Mouse (Mus musculus) yolk sac, embryonic 10.5 days (tissue): ENCODE measurements around the gene Apba3.

Experiments used
- DNase-seq: peaks from one replicate; pipeline ENCODE4 v3.0.0-alpha.2; 2017; ENCODE audit warnings: low spot score

Apba3 gene

GRCm38 (mm10) chr10:81252424-81253419 is 14.0 kb upstream of the Apba3 start, which contains the start of gene Matk:
TSS of gene Matk (plus strand) at chr10:81252935.
- no peak for DNase-seq

DNA sequence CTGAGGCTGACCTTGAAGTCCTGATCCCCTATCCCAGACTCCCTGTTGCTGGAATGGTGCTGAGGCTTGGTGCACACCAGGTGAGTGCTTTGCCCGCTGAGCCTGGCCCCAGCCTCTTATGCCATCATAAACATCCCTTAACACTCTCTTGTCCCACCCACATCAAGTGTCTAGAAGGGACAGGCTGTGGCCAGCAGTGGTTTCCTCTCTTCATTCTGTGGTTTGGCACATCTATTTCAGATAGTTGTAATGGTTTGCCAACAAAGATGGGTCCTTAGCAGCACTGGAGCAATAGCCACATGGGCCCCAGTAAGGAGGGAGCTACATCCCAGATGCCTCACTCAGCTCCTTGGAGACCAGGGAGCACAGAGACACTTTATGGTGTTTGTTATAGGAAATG is 11.9 kb upstream of the Apba3 start:
- DNase-seq: no peak

- DNase-seq: no peak
Measured at GRCm38 (mm10) chr10:81257158-81258039, 9.4 kb upstream of the Apba3 start.

DNA sequence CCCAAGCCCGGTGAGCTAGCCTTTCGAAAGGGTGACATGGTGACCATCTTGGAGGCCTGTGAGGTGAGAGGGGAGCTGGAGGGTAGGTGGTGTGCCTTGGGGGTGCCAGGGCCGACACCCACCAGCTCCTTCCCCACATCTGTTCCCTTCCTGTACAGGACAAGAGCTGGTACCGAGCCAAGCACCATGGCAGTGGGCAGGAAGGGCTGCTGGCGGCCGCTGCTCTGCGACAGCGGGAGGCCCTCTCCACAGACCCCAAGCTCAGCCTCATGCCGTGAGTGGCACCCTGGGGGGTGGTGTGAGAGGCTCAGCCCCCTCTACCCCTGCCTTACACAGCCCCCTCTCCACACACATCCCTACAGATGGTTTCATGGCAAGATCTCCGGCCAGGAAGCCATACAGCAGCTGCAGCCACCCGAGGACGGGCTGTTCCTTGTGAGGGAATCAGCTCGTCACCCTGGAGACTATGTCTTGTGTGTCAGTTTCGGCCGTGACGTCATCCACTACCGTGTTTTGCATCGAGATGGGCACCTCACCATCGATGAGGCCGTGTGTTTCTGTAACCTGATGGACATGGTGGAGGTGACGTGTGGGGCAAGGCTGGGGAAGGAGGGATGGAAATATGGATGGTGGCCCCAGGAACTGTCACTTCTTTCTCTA is 7.4 kb upstream of the Apba3 start:
- DNase-seq: no peak

- DNase-seq: no peak
Measured at GRCm38 (mm10) chr10:81261025-81261424, 5.7 kb upstream of the Apba3 start.

DNA sequence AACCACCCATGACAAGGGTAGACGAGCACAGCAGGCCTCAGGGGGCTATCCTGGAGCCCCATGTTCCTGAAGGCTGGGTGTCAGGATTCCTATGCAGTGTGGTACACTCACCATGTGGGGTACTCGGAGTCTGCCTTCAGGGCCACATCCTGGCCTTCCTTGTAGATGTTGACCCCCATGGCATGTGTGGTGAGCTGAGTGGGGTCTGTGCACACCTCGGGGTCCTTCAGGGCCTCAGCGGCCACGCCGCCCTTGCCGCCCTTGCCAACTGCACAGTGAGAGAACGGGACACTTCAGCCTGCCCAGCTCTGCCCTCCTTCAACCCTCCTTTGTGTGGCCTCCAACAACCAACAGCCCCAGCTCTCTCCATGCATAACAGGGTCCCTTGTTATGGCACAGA is 1.2 kb upstream of the Apba3 start:
- no peak for DNase-seq

DNA sequence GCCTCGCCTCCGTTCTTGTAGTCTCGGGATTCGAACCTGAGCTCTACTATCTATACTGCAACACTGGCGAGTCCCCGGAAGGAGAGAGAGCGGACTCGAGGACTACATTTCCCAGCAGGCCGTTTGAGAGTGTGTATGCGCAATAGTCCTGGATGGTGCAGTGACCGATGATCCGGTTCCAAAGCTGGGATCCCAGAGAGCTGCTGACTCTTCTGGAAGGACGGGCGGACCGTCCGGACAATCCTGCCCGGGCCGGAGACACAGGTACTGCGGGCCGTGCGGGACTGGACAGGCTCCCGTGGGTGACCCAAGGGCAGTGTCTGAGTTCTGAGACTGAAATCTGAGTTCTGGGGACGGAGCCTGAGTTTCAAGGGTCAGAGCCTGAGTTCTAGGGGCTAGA is 1.3 kb downstream of the Apba3 start:
- peak; percentile 88 for DNase-seq

GRCm38 (mm10) chr10:81268643-81269412 is 2.1 kb downstream of the Apba3 start:
- DNase-seq: no peak

DNA sequence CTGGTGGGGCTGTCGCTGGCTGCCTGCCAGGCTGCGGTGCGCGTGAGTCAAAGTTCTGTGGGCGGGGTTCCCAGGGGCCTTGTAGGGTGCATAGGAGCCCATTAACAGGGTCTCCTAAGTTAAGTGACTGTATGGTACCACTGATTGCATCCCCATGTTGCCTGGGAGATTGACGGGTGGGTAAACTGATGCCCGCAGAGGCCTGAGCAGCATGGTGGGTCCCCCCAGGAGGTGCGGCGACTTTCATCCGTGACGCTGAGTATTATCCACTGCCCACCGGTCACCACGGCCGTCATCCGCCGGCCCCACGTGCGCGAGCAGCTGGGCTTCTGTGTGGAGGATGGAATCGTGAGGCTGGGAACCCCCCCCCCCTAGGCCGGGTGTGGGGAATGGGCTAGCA is 5.6 kb downstream of the Apba3 start:
- DNase-seq: no peak

DNA sequence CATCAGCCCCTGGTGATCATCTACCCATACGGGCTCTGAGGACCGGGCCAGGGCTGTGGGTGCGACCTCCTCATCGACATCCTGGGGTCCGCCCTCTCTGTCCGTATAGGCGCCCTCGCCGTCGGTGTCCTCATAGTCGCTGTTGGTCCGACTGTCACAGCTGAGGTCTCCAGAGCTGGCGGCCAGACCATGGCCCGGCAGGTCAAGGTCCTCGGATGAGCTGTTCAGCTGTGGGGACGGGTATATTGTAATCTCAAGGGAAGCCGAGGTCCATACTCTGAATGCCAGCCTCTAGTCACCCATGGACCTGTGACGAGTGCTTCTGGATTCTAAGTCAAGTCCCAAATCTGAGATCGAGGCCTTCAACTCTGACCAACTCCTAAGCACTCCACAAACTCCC is 7.1 kb downstream of the Apba3 start:
- DNase-seq: no peak

- DNase-seq: no peak
Measured at GRCm38 (mm10) chr10:81277676-81278075, 10.9 kb downstream of the Apba3 start.

DNA sequence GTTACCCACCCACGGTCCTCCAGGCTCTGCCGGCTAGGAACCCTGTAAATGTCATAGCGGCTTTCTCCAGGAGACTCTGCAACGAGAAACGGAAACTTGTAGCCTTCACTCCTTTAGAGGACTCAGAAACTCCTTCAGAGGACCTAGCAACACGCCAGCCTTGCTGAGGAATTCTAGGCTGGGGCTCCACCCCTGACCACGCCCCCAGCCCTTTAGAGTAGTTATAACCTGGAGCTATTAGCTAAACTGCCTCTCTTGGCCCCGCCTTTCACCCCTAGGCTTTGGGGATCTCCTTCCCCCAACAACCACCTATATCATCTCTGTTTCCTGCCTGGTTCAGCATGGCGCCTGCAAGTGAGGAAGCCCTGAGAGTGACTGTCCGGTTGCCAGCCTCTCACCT is 12.7 kb downstream of the Apba3 start:
- no peak for DNase-seq

DNA sequence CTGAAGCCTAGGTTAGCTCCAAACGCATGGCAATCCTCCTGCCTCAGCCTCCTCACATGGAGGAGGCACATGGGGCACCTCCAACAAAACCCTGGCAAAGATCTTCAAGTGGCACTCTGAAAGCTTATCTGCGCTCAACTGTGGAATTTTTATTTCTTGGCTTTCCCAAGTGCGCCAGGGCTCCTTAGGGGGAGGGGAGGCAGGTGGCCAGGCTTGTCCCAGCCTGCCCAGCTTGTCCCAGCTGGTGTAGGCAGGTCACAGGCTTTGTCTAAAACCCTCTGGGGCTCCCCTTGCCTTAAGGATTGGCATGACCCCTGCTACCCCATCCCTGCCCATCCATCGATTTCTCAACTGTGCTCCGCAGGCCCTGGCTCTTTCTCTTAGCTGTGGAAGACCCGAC is 17.4 kb downstream of the Apba3 start:
- no peak for DNase-seq

DNA sequence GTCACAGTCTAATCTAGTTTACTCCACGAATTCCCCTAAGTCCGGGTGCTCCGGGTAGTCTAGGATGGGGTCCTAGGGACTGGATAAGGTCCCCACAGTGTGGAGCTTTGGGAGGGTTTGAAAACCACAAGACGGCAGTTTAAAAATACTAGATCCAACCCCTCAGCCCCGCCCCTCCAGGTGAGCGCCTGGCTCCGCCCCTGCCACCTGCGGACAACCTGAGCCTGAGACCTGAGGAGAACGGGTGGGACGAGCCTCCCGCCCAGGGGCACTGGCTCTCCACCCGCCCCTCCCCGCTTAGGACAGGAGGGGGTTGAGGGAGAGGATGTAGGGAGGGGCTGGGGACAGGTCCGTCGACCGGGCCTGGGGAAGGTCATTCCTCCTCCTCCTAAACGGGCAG is 18.0 kb downstream of the Apba3 start:
- DNase-seq: peak; percentile 77

DNA sequence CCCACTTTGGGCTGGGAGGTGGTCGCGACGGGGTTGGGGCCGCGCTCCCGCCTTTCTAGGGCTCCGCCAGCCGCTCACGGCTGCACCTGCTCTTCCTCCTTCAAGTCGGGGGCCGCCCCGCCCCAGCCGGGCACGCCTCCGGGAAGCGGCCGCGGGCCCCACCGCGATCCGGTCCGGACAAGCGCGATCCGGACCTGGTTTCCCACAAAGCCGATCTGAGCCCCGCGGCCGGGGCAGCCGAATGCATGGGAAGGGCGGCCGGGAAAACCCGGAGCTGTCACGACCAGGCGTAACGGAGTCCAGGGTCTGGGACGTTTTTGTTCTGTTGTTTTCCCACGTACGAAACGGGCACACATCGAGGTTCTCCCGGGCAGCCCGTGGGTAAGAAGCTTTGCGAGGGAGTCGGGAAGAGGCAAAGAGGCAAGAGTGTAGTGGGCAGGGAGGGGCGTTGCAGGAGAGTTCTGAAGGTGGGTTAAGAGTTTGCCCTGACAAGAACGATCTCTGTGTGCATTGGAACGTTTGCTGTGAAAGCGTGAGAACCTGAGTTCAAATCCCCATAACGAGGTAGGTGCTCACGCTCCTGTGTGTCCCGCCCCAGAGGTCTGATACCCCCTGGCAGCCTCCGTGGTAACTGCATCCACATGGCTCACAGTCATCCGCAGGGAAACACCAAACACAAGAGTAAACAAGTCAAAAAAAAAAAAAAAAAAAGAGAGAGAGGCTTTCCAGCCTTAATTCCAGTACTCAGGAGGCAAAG is 19.1 kb downstream of the Apba3 start:
- peak; percentile 92 for DNase-seq

DNA sequence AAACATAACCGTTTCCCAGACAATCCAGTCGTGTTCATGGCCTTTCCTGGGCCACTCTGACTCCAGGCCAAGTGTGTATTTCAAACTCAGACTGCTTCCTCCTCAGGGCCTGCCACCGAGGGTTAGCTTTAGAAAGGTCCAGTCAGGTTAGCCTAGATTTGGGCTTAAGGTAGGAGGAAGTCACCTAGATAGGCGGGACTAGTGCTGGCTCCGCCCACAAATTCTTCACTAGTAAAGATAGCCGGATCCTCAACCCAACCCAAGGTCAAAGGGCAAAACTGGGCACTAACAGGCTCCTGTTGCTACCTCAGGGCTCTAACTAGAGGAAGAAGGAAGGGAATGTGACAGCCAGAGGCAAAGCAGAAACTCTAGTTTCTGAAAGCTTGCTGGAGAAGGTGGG is 19.8 kb downstream of the Apba3 start:
- DNase-seq: peak; percentile 89

- DNase-seq: no peak
Measured at GRCm38 (mm10) chr10:81287513-81288157, 20.9 kb downstream of the Apba3 start.

DNA sequence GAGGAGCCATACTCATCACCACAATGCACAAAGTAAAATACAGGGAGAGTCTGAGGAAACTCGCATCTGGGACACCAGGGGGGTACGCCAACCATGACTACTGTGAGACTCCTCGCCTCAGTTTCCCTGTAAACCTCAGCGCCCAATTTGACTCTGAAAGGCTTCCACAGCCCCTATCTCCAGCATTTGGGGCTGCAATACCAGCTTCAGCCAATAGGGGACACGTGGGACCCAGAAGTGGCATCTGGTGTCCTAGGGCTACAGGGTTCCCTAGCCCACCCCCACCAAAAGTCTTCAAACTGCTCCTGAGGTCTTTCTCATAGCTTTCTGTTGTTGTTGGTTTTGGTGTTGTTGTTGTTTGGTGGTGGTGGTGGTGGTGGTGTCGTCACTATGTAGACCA is 21.8 kb downstream of the Apba3 start:
- no peak for DNase-seq

- peak; percentile 77 for DNase-seq
Measured at GRCm38 (mm10) chr10:81289278-81289677, 22.5 kb downstream of the Apba3 start.

DNA sequence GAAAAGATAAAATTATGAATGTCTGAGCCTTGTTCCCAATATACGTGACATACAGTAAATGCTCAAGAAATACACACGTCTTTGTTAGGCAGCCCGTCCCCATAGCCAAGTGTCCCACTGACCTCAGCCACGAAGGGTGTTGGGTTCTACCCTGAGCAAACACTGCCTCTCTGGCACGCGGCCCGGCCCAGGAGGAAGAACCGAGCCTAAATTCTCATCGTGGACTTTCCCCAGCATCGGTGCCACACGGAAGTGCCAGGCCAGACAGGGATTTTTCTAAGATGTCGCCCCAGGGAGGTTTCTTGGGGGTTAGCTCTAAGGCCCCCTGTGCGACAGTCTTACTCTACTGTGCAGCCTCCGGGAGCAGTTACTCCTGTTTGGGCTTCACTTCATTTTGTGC is 23.1 kb downstream of the Apba3 start:
- no peak for DNase-seq
